Mouse (Mus musculus) layer of hippocampus, postnatal 10 days (tissue): ENCODE data around the gene Olfr47. TPM values are rescaled to one million over a fixed set of nuclear protein-coding genes. Genes with fewer than 3 reads are reported as not detected.
A peak's percentile ranks its signal among the peaks of the same experiment; 100 is the strongest.
"Not testable (repeated sequence)": the region's sequence is repeated elsewhere in the genome, so short reads cannot be mapped to it uniquely, and the experiment has no call there.

Source experiments
- DNase-seq, 2 experiments: peaks; one replicate each; pipeline ENCODE4 v3.0.0; 2021; ENCODE audit warnings: low spot score in 2 of 2
- long read RNA-seq: library from polyadenylated mRNA; stranded (forward); transcript quantifications from one replicate; pipeline ENCODE4 v2.0.0, GENCODE M21; 2023
- total RNA-seq, 2 experiments: library from RNA; stranded (reverse); gene quantifications; 2 replicates each; pipeline ENCODE4 v1.2.3; 2021

The Olfr47 gene
- not detected for total RNA-seq
- long read RNA-seq = 0 reads

GRCm38 (mm10) chr6:43231255-43231654, at the start of gene Olfr47:
TSS of gene Olfr47 (plus strand) at chr6:43231529.
- not testable (repeated sequence) for DNase-seq

- DNase-seq = no peak
Observed at GRCm38 (mm10) chr6:43190986-43191385, 40.3 kb upstream of the Olfr47 start.

DNA sequence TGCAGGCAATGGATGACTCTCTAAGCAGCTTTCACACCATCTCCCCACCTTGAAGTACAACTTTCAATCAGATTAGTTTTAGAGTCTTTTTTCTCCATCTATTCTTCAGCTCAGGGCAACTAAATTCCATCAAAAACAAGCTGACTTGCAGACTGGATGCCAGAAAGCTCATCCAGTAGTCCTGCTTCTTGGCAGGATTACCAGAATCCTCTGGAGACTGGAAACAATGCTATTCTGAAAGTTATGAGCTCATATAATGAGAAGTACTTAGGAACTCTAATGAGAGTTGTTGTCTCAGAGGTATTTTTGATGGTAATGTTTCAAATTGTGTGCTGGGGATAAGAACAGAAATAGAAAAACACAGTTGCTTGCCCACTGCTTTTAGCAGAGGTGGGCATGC, 34.5 kb upstream of the Olfr47 start, which contains the start of gene Olfr435:
Gene Olfr435, plus strand, starts transcription at position 366 of the 400 bp plus-strand sequence.
- no peak for DNase-seq

DNA sequence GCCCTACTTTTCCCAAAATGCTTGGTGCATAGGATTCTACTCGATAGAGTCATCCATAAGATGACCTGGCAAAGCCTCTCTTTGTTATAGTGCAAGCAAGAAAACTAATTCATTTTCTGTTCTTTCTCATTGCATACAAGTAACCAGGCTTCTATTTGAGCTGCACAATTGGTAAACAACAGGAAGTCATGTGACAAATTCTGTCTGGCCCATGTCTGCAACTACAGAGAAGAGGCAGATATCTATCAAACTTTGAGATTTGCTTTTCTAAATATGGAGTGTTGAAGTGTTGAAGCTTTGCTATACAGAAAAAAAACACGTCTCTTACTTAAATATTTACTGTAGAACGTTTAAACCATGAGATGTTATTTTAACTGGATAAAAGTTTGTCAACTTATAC, 33.2 kb upstream of the Olfr47 start:
- no peak for DNase-seq

- DNase-seq = no peak
Observed at GRCm38 (mm10) chr6:43202786-43203185, 28.5 kb upstream of the Olfr47 start.

DNA sequence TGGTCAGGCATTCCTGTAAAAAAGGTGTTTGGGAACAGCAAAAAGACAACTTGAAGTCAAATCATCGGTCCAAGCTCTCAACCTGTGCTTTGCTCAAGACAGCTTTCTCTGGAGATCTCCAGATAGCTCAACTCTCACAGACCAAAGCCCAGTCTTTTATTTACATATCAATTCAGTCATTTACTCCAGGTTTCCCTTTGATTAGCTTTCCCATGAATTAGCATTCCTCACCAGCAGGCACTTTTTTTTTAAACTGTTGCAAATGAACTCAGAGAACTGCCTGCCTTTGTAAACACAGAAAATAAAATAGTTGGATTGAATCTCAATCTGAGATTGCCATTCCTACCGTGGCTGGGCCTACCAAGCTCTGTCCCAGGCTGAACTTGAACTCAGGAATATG, 26.0 kb upstream of the Olfr47 start:
- DNase-seq = no peak

DNA sequence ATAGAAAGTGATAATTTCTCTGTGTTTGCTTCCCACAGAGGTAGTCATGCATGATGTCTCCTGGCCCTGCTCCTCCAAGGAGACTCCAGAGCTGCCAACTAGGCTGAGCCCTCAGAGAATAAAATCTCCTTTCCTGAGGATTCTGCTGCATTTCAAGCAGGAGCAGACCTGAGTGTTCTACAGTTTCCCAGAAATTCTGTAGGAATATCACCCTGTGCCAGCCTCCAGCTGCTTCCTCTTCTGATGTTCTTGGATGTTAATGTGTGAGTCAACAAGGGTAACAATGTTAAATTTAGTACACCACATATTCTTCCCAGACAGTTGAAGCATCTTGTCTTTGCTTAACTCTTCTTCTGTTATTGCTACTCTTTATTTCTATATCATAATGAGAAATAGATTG, 18.5 kb upstream of the Olfr47 start, which contains the start of gene Olfr434:
Gene Olfr434, plus strand, starts transcription at position 149 of the 400 bp plus-strand sequence.
- not testable (repeated sequence) for DNase-seq

- no peak for DNase-seq
Observed at GRCm38 (mm10) chr6:43242061-43242460, 10.7 kb downstream of the Olfr47 start.

- no peak for DNase-seq
Observed at GRCm38 (mm10) chr6:43247396-43247795, 16.1 kb downstream of the Olfr47 start.

DNA sequence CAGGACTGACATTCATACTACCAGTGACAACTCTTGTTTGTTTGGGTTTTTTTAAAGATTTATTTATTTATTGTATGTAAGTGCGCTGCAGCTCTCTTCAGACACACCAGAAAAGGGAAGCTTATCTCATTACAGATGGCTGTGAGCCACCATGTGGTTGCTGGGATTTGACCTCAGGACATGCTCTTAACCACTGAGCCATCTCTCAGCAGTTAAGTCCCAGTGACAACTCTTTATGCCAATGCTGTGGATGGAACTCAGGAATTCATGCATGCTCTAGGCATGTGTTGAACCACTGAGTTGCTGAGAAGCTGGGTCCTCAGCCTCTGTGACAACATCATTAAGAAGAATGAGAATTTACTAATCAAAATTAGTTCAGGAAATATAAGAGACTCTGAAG, 21.7 kb downstream of the Olfr47 start:
- DNase-seq = no peak

DNA sequence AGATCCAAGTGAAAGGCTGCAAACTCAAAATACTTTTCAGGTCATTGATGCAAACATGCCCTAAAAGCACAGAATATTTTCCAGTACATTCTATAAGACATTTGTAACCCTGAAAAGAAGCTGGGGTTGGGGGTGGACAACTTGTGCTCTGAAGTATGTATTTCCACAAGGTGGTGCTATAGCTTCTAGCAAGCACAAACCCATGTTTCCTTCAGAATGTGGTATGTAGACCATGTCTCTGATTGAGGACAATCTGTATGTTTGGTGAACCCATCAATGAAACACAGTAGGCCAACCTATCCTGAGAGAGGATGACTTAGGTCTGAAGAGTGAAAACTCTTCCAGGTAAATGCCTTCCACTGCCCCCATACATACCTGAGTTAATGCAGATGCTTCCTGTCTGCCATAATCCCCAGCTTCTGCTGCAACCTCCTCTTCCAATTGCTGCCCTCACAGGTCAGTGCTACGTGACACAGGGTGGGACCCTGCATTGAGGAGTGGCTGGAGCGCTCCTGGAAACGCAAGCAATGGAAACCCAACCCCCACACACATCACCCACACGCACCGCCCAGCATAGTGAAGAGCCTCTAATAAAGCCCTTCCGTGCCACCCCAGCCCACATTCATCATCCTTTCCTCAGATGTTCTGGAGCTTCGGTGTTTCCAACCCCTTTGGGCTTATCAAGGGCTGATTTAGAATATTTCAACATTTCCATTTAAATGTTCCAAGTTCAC, 23.0 kb downstream of the Olfr47 start:
- DNase-seq = no peak

- DNase-seq = no peak
Observed at GRCm38 (mm10) chr6:43260756-43261155, 29.4 kb downstream of the Olfr47 start.

- DNase-seq = peak in 1 of 2 experiments; percentile 21
Observed at GRCm38 (mm10) chr6:43265363-43266041, 34.2 kb downstream of the Olfr47 start, which contains the start of gene Arhgef5. TSS of gene Arhgef5 (plus strand) at chr6:43265582.

DNA sequence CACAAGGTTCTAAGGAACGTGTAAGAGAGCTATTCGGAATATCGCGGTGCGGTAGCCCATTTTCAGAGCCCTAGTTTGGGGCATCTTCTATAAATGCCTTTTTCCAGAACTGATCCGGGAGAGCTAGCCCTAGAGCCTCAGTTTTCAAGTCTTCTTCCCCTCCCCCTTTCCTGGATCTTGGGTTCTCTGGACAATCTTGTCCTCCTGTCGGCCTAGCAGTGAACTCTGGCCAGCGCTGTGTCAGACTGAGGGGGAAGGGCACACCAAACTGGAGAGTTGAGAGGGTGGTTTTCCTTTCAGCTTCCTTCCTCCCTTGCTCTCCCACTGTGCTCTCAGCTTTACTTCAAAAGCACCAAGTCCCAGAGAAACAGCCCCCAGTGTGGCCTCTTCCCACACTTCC, 35.0 kb downstream of the Olfr47 start:
- DNase-seq = no peak

DNA sequence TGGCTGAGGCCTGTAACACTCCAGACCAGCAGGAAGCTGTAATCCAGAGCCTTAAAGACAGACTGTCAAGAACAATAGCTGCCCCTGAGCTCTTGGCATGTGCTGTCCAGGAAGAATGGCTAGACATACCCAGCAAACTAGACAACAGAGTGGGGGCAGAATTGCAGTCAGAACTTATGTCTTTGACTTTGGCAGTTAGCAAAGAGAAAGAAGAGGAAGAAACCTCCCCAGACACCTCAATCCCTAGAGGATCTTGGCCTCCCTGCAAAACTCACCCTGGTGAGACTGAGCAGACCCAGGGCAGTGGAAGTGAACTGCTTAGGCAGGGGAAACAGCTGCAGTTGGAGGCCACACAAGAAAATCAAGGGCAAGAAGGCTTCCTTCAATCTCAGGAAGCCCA, 41.3 kb downstream of the Olfr47 start:
- no peak for DNase-seq

DNA sequence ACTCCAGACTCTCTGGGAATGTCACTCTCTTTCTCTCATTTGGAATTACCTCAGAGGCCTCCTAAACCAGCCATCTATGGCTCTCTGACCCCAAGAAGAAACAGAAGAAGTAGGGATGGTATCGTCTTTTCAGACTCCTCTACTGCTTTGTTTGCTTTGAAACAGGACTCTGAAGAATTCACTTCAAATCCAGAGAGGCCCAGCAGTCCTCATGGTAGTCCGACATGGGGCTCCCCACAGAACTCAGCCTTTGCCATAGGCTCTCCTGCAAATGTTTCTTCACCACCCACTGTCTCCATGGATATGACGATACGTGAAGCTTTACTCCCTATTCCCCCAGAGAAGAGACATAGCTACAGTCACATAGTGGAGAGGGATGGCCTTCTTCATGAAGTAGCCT, 42.8 kb downstream of the Olfr47 start:
- no peak for DNase-seq

- no peak for DNase-seq
Observed at GRCm38 (mm10) chr6:43278247-43278646, 46.9 kb downstream of the Olfr47 start.

DNA sequence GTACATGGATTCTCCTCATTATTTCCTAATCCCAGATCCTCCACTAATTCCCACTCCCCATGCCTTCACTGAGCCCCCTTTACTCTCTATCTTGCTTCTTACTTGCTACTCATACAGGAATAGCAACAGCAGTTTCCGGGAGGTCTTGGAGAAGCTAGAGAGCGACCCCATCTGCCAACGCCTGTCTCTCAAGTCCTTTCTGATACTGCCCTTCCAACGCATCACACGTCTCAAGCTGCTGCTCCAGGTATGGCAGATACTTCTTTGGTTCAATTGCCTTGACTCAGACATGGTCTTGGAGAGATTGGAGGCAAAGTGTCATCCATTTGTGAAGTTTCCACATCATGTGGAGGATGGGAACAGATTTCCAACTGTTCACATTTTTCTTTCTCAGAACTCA, 49.2 kb downstream of the Olfr47 start:
- no peak for DNase-seq
